Mouse (Mus musculus): Measurements from ENCODE around the gene Trip6.
"Not testable (repeated sequence)": the region's sequence is repeated elsewhere in the genome, so short reads cannot be mapped to it uniquely, and the experiment has no call there.

Gene Trip6

GRCm38 (mm10) chr5:137301253-137301652, 13.0 kb downstream of the Trip6 start:
- no peak for DNase-seq (ENCODE audit: low spot score)

DNA sequence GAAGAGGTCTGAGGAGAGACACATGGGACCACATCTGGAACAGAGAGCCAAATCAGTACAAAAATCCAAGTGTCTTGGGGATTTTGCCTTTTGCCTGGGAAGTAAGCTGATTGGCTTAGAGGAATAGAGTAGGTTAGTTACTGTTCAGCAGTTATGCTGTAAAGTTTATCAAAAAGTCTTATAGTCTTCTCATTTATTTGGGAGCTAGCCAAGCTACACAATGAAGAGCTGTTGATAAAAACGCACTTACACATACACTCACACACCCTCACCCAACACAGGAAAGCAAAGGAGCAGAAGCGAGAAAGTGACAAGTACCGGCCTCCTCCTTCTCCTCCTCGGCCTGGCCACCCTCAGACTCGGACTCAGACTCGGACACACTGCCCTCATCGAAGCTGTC, 15.0 kb downstream of the Trip6 start:
- DNase-seq (ENCODE audit: low spot score), result no peak

DNA sequence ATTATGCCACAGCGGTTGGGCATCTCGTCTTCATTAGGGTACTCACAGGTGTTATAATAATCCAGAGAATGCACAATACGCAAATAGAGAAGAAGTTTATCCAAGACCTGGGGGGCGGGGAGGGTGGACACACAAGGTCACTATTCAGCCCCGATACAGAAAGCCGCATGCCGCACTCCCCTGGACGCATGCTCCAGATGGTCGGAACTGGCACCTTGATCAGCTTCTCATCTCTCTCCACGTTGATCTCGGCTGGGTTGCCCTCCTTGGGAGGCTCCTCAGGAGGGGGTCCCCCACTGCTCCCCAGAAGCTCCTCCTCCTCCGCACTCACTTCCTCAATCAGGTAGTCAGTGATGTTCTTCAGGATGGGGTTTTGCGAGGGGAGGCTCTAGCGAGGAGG, 17.1 kb downstream of the Trip6 start:
- DNase-seq (ENCODE audit: low spot score), result no peak

DNA sequence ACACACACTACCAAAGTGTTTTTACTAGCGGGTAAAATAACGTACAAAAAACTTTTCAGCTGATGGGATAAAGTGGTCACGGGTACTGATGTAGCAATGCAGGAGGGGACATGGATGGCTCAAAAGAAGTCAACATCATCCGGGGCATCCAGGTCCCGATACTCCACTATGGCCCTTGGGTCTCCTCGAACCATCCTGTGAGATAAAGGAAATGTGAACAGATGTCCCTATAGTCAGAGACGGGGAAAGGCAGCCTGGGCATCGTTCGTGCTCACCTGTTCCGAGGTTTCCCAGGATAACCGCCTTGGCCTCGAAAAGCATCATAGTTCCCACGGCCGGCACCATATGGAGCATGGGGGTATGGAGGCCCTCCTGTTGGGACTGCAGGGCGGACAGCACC, 18.5 kb downstream of the Trip6 start:
- no peak for DNase-seq (ENCODE audit: low spot score)

DNA sequence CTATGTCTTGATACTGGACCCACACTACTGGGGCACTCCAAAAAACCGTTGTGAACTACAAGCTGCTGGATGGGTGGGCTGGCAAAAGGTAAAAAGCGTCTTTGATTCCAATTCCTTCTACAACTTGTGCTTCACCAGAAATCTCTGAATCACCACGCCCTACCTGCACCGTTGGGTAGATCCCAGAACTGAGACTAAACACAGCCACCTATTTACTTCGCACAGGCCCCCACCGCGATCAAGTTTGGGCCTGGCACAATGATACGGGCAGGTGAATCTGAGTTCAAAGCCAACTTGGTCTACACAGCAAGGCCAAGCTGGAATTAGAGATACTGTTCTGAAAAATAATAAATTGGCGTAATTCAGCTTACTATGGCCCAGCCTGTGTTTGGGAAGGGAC, 18.9 kb downstream of the Trip6 start:
- no peak for DNase-seq (ENCODE audit: low spot score)

DNA sequence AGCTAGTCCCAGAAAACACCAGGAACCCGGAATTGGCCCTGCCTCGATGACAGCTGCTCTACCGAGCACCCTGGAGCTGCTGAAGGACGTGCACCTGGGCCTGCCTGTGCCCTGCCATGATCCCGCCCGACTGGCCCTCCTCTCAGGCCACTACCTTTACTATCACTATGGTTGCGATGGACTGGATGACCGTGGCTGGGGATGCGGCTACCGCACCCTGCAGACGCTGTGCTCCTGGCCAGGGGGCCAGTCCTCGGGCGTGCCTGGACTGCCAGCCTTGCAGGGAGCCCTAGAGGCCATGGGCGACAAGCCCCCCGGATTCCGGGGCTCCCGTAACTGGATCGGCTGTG, 19.5 kb downstream of the Trip6 start:
- DNase-seq (ENCODE audit: low spot score), result no peak

- peak; percentile 96 for DNase-seq (ENCODE audit: low spot score)
Observed at GRCm38 (mm10) chr5:137293839-137294743, 20.1 kb downstream of the Trip6 start, which contains the start of gene Ufsp1. Ufsp1 (plus strand) TSS chr5:137294629.

- DNase-seq (ENCODE audit: low spot score), result peak; percentile 84
Observed at GRCm38 (mm10) chr5:137293282-137293681, 20.9 kb downstream of the Trip6 start.

GRCm38 (mm10) chr5:137291381-137291926, 22.8 kb downstream of the Trip6 start:
- DNase-seq (ENCODE audit: low spot score), result no peak

DNA sequence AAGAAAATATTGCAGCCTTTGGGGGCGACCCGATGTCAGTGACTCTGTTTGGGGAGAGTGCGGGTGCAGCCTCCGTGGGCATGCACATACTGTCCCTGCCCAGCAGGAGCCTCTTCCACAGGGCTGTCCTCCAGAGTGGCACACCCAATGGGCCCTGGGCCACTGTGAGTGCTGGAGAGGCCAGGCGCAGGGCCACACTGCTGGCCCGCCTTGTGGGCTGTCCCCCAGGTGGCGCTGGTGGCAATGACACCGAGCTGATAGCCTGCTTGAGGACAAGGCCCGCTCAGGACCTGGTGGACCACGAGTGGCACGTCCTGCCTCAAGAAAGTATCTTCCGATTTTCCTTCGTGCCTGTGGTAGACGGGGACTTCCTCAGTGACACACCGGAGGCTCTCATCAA, 23.5 kb downstream of the Trip6 start:
- DNase-seq (ENCODE audit: low spot score), result peak; percentile 69

GRCm38 (mm10) chr5:137289591-137290365, 24.4 kb downstream of the Trip6 start:
- DNase-seq (ENCODE audit: low spot score), result no peak

- DNase-seq (ENCODE audit: low spot score), result no peak
Observed at GRCm38 (mm10) chr5:137288999-137289470, 25.2 kb downstream of the Trip6 start.

- no peak for DNase-seq (ENCODE audit: low spot score)
Observed at GRCm38 (mm10) chr5:137287953-137288743, 26.1 kb downstream of the Trip6 start.

DNA sequence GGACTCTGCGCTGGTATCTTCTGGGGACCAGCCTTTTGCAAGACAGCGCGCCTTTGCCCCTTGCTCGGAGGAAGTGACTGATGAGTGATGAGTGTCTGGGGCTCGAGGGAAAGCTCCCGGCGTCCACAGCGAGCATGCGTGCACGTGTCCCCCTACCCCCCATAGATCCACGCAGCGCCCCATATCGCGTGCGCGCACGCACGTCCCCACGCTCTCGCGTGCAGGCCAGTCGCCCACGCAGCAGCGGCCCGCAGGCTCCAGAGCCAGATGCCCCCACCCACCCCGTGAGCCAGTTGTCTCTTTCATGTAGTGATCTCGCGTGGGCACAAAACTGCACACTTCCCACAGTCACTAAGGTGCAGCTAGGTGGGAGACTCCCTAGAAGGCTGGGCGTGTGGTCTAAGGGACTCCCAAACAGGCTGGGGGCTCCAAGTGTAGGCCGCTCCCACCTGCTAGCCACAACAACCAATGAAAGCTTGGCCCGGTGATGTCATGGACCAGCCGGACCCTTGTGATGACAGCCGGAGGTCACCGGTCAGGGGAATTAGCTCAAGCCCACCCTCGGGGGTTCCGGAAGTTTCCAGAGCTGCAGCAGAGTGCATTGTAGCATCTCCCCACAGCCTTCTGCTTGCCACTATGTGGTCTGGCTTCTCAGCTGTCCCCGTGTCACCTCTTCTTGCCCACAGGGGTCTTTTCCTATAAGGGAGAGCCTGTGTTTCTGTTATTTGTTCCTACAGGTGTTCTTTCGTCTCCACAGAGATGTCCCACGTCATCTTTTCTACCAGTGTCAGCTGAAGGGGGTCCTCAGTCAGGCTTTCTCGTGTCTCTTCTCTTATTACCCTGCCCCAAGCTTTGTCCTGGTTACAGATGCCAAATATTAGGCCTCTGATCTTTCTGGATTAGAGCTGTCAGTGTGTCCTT, 26.9 kb downstream of the Trip6 start, which contains the start of gene Ache:
Ache (plus strand) TSS at position 488 of the 921 bp plus-strand sequence.
- DNase-seq (ENCODE audit: low spot score), result no peak

DNA sequence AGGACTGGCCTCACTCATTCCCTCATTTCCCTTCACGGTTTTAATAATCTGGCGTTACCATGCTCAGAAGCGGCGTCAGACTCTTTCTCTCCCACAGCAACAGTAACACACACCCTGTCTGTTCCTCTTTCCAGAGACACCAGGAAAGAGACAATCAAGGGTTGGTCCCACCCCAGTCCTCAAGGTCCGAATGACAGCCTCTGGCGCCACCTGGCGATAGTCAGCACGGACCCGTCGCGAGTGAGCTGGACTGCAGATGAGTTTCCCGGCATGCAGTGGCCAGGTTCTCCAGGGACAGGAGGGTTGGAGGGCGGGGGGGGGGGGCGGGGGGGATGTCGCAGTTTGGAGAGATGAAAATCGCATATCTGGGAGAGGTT, 27.6 kb downstream of the Trip6 start:
- peak; percentile 89 for DNase-seq (ENCODE audit: low spot score)

- no peak for DNase-seq (ENCODE audit: low spot score)
Observed at GRCm38 (mm10) chr5:137285986-137286385, 28.2 kb downstream of the Trip6 start.

- no peak for DNase-seq (ENCODE audit: low spot score)
Observed at GRCm38 (mm10) chr5:137285045-137285444, 29.2 kb downstream of the Trip6 start.

DNA sequence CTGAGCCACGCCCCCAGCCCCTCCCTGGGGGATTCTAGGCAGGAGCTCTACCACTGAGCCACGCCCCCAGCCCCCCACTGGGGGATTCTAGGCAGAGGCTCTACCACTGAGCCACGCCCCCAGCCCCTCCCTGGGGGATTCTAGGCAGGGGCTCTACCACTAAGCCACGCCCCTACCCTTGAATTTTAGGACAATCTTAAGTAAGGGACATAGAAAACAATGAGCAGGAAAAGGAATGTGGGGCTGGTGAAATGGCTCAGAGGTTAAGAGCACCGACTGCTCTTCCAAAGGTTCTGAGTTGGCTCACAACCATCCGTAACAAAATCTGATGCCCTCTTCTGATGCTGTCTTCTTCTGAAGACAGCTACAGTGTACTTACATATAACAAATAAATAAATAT, 29.8 kb downstream of the Trip6 start:
- not testable (repeated sequence) for DNase-seq (ENCODE audit: low spot score)

GRCm38 (mm10) chr5:137277360-137278342, 36.6 kb downstream of the Trip6 start:
- no peak for DNase-seq (ENCODE audit: low spot score)

Data from lung, postnatal 25 days (tissue).